Mouse (Mus musculus) mouse trophoblast stem cell (cell line): ENCODE data around the gene Zfp933.
"Not testable (repeated sequence)": the region's sequence is repeated elsewhere in the genome, so short reads cannot be mapped to it uniquely, and the experiment has no call there.

Source experiments
- in situ Hi-C, 2 experiments: fragments of 300-500 bp; cut with MseI, MboI; formaldehyde crosslinking; loops; 2 replicates in 1 of 2; 3 replicates in 1 of 2; pipeline ENCODE4 v1.15.1; 2025

Zfp933 gene

DNA sequence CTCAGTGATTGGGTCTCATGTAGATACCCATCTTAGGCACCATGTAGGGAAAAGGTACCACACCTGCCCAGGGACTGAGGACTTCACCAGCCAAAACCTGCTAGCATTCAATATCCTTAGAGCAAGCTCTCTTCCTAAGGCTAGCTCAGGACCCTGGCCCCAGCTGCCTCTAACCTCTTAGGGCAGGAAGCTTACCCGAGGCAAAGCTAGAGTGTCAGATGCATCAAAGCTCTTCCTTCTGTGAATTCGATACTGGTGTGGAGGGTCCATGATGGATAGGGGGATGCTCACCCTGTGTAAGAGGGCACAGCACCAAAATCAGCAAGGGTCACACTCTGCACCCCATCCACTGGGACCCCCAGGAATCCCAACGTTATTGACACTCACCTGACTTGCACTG is 13.9 kb upstream of the Zfp933 start:
- in situ Hi-C loops, result loop anchor here (5.0 kb wide), 2 partner anchors 35 to 50 kb away; no protein-coding TSS in a partner anchor

DNA sequence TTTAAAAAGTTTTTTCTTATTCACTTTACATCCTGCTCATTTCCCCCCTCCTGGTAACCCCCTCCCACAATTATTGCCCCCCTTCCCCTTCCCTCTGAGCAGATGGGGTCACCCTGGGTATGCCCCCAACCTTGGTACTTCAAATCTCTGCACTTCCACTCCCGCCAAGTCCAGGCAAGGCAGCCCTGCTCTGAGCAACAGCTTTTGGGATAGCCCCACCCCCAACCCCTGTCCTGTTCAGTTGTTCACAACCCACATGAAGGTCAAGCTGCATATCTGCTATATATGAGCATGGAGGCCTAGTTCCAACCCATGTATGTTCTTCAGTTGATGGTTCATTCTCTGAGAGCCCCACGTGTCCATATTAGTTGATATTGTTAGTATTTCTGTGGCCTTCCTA is 2.6 kb upstream of the Zfp933 start:
- in situ Hi-C loops, result no loop called here

DNA sequence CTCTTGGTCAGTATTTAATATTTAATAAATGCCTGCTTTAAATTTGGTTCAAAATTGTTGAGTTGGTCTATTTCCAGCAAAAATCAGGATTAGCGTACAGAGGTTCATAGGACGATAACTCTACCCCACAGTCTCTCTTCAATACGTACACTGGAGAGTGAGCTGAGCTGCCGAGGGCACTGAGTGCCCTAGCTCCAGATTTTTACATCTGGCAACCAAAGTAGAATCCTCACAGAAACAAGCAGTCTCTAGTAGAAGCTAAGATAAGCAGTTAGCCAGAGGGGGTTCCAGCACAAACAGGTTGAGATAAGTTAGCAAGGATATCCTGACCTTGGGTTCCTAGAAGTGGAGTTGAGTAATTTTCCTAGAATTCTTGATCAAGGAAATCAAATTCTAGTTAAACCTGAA is 422 bp upstream of the Zfp933 start:
- in situ Hi-C loops, result no loop called here

DNA sequence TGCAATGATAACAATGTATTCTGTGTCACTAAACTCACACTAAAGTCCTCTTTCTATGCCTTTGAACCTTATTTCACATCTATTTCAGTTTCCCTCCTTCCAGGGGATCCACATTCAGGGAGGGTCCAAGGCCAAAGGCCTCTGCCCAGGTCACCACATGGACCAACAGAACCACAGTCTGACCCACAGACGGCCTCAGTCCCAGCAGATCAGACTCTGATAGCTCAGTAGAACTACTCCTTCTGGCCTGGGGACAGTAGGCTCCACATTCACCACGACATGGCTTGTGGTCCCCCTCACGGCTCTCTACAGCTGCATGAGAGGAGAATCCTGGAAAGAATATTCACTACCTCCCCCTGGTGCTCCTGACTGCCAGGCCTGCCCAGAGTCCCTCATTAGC is 5.3 kb downstream of the Zfp933 start:
- in situ Hi-C loops, result no loop called here

DNA sequence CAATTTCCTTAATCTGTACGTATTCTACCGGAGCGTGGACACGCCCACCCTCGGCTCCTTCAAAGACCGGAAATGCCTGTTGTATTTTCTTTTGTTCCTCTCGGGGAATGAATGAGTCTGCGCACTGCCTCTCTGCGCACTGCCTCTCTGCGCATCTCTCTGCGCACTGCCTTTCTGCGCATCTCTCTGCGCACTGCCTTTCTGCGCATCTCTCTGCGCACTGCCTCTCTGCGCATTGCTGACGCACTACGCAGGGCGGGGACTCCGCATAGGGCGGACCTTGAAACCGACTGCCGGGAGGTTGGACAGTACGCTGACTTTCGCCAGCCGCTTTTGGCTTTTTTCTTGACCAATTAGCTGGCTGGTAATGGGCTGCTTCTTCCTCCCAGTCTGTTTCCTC is 8.9 kb downstream of the Zfp933 start:
- in situ Hi-C loops, result not testable (repeated sequence)

DNA sequence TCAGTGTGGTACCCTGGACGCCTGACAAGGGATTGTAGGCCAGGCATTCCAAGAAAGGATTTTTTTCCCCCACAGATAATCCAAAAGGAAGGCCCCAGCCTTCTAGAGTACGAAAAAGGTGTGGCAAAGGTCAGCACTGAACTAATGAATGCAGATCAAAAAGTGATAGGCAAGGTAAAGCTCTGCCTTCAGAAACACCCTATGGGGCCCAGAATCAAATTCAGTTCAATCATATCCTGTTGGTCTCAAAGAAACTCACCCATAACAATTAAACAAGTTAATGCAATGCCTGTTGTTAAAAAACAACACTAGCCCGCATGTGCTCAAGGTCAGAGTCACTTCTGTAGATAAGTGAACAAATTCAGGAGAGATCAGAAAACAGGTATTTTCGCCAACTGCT is 23.8 kb downstream of the Zfp933 start:
- in situ Hi-C loops, result no loop called here

DNA sequence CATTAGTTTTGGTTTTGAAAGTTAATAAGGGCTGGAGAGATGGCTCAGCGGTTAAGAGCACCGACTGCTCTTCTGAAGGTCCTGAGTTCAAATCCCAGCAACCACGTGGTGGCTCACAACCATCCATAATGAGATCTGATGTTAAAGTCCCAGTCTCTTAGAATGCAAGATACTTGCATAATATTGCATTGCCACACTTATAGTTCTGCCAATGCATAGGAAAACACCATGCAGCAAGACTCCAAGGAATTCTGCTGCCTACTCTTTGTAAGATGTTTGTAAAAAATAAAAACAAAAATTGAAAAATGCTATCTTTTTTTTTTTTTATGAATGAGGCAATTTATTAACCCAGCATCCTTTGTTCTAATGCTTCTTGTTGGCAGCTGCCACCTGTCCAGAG is 26.8 kb downstream of the Zfp933 start:
- in situ Hi-C loops, result not testable (repeated sequence)

DNA sequence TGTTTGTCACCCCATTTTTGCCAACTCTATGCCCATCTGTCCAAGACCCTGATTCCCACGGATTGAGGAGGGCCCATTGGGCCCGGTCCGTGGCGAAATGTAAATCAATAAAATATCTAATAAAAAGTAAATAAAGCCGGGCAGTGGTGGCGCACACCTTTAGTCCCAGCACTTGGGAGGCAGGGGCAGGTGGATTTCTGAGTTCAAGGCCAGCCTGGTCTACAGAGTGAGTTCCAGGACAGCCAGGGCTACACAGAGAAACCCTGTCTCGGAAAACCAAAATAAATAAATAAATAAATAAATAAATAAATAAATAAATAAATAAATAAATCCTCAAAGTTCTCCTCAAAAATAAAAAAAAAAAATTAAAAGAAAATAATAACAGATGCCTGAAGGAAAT is 28.5 kb downstream of the Zfp933 start:
- in situ Hi-C loops, result loop anchor here in 1 of 2 experiments (10.0 kb wide), 1 partner anchor 295 kb away; no protein-coding TSS in a partner anchor

DNA sequence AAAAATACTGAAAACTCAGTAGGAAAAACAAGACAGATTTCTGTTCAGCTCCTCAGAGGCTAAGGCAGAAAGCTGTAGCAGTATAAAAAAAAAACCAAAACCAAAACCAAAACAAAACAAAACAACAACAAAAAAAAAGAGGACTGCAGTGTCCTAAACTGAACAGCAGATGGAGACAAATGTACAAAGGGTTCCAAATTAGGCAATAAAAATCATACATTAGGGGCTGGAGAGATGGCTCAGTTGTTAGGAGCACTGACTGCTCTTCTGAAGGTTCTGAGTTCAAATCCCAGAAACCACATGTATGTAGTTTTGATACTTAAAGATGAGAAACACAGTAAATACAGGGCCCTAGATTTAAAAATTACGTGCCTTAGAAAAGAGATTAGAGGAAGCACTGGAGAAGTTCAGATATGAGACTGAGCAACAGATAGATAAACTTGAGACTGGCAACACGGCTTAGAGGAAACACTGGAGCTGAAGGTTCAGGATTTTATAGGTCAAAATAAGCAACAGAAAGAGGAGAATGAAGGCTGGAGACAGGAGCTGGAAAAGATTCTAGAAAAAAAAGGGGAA is 33.5 kb downstream of the Zfp933 start:
- in situ Hi-C loops, result loop anchor here (5.0 to 10.0 kb wide), 2 partner anchors 48 to 290 kb away; no protein-coding TSS in a partner anchor

DNA sequence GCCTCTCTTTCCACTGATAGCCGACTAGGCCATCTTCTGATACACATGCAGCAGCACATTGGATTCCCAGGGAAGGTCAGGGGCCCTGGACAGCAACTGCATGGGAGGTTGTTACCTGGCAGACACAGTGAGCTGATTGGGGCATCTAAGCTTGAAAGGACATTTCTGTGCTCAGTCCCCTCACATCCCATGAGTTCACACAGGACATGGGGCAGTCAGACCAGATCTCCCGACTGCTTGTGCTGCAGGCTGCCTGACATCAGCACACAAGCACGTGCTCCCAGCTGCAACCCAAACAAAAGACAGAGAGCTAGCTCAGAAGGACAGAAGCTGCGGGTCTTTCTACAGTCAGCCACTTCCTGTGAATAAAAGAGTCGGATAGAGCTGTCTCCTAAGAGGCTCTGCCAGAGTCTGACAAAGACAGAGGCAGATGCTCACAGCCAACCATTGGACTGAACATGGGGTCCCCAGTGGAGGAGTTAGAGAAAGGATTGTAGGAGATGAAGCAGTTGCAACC is 34.9 kb downstream of the Zfp933 start:
- in situ Hi-C loops, result loop anchor here (5.0 to 10.0 kb wide), 2 partner anchors 49 to 289 kb away; no protein-coding TSS in a partner anchor

DNA sequence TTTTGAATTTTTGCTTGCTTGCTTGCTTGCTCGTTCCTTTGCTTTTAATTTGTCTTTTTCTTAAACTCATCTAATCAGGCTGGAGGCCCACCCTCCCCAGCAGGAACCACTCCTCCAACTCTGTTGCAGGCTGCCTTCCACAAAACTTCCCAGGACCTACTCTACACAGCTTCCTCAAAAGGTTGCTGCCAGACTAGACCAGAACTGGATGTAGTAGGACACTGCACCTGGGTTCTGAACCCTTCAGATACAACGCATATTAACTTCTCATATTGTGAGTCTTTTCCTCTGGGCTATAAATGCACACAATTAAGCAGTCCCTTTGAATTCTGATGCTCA is 38.2 kb downstream of the Zfp933 start:
- in situ Hi-C loops, result loop anchor here (5.0 to 10.0 kb wide), 2 partner anchors 52 to 285 kb away; no protein-coding TSS in a partner anchor

DNA sequence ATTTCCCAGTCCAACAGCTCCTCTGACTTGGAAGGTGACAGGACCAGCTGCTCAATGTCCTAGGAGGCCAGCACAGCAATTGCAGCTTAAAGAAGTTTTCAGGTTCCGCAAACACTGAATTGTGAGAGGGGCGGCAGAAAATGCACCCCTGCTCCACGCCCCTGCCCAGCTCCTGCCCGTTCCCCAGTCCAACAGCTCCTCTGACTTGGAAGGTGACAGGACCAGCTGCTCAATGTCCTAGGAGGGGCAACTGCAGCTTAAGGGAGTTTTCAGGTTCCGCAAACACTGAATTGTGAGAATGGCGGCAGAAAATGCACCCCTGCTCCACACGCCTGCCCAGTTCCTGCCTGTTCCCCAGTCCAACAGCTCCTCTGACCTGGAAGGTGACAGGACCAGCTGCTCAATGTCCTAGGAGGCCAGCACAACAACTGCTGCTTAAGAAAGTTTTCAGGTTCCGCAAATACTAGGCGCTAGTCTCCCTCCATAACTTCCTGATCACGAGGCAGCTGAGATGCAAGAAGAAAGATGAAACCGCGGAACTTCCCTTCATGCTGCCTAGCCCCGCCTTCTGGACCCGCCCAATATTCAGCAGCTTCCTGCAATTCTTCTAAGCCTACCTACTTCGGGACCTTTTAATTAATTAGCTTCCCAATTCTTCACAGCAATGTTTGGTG is 38.7 kb downstream of the Zfp933 start, which contains the start of gene Zfp984:
TSS of gene Zfp984 (minus strand) at position 497 of the 674 bp plus-strand sequence.
- in situ Hi-C loops, result not testable (repeated sequence)

DNA sequence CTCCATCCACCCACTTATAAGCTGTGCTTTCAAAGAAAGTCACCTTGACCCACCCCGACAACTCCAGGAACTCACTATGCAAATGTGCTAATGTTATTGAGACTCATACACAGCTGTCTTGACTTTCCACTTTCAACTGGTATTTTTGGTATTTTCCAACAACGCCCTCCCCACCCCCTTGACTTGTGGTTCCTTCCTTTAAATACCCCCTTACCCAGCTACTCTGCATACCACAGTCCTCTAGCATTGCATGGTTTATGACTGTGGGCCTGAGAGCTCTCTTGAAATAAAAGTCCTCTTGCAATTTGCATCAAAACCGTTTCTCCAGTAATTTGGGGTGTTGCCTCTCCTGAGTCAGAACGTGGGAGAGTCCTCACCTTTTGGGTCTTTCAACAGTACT is 39.7 kb downstream of the Zfp933 start:
- in situ Hi-C loops, result not testable (repeated sequence)

DNA sequence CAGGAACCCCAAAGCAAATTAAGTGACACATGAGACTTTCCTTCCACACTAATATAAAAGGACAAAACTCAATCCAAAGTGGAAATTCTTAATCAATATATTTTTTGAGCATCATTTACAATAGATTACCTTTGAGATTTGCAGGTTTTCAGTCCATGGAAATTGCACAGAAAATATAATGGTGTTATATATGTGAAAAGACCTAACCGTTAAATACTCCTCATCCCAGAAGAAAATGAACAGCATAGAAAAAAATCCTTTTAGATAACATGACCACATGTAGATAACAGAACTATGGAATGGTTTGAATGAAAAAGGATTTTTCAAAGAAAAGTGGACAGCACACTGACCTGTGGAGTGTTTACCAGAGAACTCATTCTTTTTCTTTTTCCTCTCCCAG is 52.9 kb downstream of the Zfp933 start:
- in situ Hi-C loops, result not testable (repeated sequence)

DNA sequence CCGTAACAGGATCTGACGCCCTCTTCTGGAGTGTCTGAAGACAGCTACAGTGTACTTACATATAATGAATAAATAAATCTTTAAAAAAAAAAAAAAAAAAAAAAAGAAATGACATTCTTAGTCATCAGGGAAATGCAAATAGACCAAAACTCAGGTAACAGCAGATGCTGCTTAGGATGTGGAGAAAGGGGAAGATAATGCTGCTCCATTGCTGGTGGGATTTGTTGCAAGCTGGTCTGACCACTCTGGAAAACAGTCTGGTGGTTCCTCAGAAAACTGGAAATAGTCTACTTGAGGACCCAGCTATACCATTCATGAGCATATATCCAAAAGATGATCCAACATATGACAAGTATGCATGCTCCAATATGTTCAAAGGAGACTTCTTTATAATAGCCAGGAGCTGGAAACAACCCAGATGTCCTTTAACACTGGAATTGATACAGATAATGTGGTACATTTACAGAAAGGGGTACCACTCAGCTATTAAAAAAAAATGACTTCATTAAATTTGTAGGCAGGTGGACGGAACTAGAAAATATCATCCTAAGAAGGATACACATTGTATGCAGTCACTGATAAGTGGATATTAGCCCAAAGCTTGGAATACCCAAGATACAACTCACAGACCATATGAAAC is 54.0 kb downstream of the Zfp933 start:
- in situ Hi-C loops, result not testable (repeated sequence)

DNA sequence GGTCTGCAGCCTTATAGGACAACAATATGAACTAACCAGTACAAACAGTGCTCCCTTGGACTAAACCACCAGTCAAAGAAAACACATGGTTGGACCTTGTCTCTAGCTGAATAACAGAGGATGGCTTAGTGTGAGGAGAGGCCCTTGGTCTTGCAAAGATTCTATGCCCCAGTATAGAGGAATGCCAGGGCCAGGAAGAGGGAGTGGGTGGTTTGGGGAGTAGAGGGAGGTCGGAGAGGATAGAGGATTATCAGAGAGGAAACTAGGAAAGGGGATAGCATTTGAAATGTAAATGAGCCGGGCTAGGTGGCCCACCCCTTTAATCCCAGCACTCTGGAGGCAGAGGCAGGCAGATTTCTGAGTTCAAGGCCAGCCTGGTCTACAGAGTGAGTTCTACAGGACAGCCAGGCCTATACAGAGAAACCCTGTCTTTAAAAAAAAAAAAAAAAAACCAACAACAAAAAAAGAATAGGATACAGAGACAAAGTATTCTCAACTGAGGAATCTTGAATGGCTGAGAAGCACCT is 54.7 kb downstream of the Zfp933 start:
- in situ Hi-C loops, result not testable (repeated sequence)

DNA sequence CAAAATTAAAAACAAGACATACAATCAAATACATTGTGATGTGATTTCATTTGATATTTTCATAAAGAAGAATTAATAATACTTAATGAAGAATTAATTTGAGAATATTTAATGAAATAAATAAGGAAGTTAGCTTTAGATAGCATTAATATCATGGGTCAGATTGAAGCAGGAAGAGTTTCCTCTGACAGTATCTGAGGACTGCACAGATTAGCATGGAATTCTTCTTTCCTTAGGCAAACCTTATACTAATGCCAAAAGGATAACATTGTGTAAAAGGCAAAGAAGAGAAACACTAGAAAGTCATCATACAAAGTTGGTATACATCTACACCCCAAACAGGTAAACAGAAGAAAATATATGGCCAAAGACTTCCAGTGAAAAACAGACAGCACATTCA is 56.4 kb downstream of the Zfp933 start:
- in situ Hi-C loops, result not testable (repeated sequence)
